Mouse (Mus musculus) hematopoietic stem cell, adult 5-6 weeks (primary cell): ENCODE results near the gene Defb9. TPM values are rescaled to one million over a fixed set of nuclear protein-coding genes. Genes with fewer than 3 reads are reported as not detected.
"Not testable (repeated sequence)": the region's sequence is repeated elsewhere in the genome, so short reads cannot be mapped to it uniquely, and the experiment has no call there.

Experiments
- ATAC-seq, 2 experiments: fragments of 125-278 bp in 1 of 2; replicated peaks in 1 of 2; 2 replicates each; pipeline ENCODE4 v1.8.0; 2016 to 2017; ENCODE audit warnings: inconsistent platforms in 2 of 2, mild to moderate bottlenecking in 2 of 2, moderate number of reproducible peaks in 2 of 2, low read depth in 1 of 2, moderate TSS enrichment in 1 of 2; ENCODE audit not compliant: low FRiP score in 2 of 2, poor library complexity in 2 of 2, severe bottlenecking in 2 of 2, insufficient read depth in 1 of 2, low TSS enrichment in 1 of 2
- total RNA-seq: library from RNA; stranded (forward); fragments of 172-1452, 232-1000 nt; gene quantifications from 2 replicates; pipeline ENCODE4 v1.2.3, GENCODE M21; 2017

Gene Defb9
- not detected in 2 replicates for total RNA-seq

DNA sequence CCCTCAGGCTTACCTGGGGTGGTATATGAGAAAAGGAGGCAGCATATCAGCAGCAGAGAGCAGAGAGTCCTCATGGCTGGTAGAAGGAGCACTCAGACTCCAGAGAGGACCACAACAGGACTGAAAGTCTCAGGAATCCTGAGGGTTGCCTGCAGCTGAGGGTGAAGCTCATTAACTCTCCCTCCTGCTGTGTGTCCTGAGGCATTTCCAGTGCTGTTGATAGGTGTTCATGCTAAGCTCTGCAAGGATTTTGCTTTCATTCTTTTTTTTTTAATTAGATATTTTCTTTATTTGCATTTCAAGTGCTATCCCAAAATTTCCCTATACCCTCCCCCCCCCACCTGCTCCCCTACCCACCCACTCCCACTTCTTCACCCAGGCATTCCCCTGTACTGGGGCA, at the start of gene Defb9:
TSS of gene Defb9 (minus strand) at position 101 of the 400 bp plus-strand sequence.
- ATAC-seq: not testable (repeated sequence)

GRCm38 (mm10) chr8:21932610-21933009, 47.4 kb upstream of the Defb9 start, which contains the start of gene Defb15:
Gene Defb15, minus strand, starts transcription at chr8:21932710.
- no peak for ATAC-seq

DNA sequence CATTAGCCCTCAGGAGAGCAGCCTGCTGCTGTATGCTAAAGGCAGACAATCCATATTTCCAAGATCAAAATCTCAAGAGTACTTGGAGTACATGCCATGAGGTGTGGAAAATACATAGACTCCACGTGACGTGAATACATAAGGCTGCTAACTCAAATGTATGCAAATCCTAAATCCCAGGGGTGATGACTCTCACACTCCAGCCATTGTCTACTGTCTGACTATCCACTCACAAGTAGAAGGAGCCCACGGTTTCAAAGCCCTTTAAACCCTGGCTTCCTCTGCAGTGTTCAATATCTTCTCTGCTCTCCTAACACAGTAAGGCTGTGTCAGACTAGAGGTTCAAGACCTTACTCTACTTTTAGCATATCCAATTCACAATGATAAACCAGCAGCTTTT, 45.5 kb upstream of the Defb9 start:
- ATAC-seq: not testable (repeated sequence)

DNA sequence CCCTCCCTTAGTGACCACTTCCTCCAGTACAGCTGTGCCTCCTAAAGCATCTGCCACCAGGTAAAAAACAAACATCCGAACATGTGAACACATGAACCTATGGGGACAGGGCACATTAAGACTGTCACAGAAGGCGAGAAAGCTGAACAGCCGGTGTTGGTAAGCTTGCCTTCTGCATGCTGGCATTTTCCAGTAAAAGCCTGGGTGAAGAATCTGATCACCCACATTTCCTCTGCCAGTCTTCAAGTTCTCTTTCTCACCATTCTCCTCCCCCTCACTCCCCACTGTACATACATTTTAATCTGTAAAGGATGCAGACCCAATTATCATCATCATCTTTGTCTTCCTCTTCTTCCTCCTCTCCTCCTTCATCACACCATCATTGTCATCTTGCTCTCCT, 30.4 kb upstream of the Defb9 start:
- no peak for ATAC-seq

- ATAC-seq: no peak
These were observed 27.3 kb upstream of the Defb9 start for GRCm38 (mm10) chr8:21912554-21912953.

DNA sequence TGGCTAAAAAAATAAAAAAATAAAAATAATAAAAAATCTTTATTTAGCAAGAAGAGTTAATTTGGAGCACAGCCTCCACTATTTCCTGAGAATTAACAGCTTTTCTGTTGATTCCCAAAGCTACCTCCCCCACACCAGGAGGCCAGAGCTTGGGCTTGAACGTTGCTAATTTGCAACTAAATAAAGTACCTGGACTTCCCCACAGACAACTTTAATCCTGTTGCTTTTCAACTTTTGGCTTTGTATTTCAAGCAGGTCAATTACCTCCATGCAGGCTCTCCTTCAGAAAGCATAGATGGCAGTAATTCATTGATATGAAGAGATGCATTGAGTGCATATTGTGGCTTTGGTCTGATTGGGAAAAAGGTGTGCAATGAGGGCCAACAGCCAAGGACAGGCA, 26.7 kb upstream of the Defb9 start:
- no peak for ATAC-seq

DNA sequence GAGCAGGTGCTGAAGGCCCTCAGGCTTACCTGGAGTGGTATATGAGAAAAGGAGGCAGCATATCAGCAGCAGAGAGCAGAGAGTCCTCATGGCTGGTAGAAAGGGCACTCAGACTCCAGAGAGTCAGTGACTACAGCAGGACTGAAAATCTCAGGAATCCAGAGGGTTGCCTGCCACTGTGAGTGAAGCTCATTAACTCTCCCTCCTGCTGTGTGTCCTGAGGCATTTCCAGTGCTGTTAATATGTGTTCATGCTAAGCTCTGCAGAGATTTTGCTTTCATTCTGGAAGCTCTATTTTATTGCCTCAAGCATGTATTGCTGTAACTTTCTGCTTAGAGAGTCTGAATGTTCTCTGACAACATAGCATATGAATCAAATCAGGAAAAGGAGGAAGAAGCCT, 21.1 kb upstream of the Defb9 start, which contains the start of gene Defb11:
TSS of gene Defb11 (minus strand) at position 123 of the 400 bp plus-strand sequence.
- ATAC-seq: not testable (repeated sequence)

GRCm38 (mm10) chr8:21858586-21858985, 26.6 kb downstream of the Defb9 start, which contains the start of gene Defb10:
Gene Defb10, plus strand, starts transcription at chr8:21858901.
- ATAC-seq: not testable (repeated sequence)

Other genes starting within 250 kb of the Defb9 start
- gene Defa17, start 229.6 kb downstream of the Defb9 start, total RNA-seq: not detected in 2 replicates
- gene Defa34, start 219.6 kb downstream of the Defb9 start, total RNA-seq: not detected in 2 replicates
- not detected in 2 replicates for gene AY761184, start 181.8 kb downstream of the Defb9 start, total RNA-seq
- not detected in 2 replicates for gene Defa24, start 150.9 kb downstream of the Defb9 start, total RNA-seq
- not detected in 2 replicates for gene Defb50, start 61.9 kb downstream of the Defb9 start, total RNA-seq
- not detected in 2 replicates for gene Defb2, start 45.5 kb downstream of the Defb9 start, total RNA-seq
- gene Defb10, start 26.5 kb downstream of the Defb9 start, total RNA-seq: not detected in 2 replicates
- gene Defb11, start 21.0 kb upstream of the Defb9 start, total RNA-seq: not detected in 2 replicates
- gene Defb15, start 47.3 kb upstream of the Defb9 start, total RNA-seq: not detected in 2 replicates
- not detected in 2 replicates for gene Defb35, start 52.9 kb upstream of the Defb9 start, total RNA-seq
- not detected in 2 replicates for gene Defb13, start 61.3 kb upstream of the Defb9 start, total RNA-seq
- gene Fam90a1a, start 73.3 kb upstream of the Defb9 start, total RNA-seq: not detected in 2 replicates
- gene Ccdc70, start 84.4 kb upstream of the Defb9 start, total RNA-seq: not detected in 2 replicates
- gene Atp7b, start 174.9 kb upstream of the Defb9 start, total RNA-seq: 1.4 and 3.9 TPM in 2 replicates
- 11.9 and 17.9 TPM in 2 replicates for gene Alg11, start 175.3 kb upstream of the Defb9 start, total RNA-seq
- not detected in 2 replicates for gene Nek5, start 239.6 kb upstream of the Defb9 start, total RNA-seq